Mouse (Mus musculus): ENCODE measurements around the gene Fut9.

The Fut9 gene

DNA sequence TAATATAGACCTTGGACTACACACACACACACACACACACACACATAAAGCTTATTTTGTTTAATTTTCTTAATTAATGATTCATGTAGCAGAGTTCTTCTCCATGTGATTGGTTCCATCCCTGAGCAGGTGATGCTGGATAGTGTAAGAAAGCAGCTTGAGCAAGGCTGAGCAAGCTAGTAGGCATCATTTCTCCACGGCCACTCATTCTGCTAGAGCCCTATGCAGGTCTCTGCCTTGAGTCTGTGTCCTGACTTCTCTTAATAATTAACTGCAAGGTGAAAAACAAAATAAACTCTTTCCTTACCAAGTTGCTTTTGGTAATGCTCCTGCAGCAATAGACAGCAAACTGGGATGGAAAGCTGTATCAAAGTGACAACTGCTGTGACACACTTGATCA, 152.5 kb downstream of the Fut9 start:
- no peak for DNase-seq (ENCODE audit: low spot score in 2 of 2)

DNA sequence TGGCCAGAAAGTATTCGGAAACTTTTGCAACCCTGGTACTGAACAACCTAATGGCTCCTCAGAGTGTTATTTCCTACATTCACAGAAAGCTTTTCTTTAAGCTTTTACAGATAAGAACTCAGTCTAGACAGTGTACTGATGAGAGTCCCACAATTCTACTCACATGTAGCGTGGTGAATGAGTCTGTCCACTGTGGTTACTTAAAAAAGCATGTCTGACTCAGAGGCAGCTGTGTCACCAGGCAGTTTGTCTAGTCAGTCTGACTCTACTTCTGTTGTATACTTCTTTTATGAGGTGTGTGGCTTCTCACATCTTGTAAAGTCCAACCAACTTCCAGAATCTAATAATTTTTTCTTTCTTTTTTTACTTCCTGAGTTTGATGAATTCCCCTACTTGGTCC, 154.5 kb downstream of the Fut9 start:
- DNase-seq (ENCODE audit: low spot score in 2 of 2), result peak; percentile 29 to 38

GRCm38 (mm10) chr4:25641993-25642392, 158.1 kb downstream of the Fut9 start:
- DNase-seq (ENCODE audit: low spot score in 2 of 2), result no peak

GRCm38 (mm10) chr4:25633262-25633661, 166.8 kb downstream of the Fut9 start:
- DNase-seq (ENCODE audit: low spot score in 2 of 2), result no peak

DNA sequence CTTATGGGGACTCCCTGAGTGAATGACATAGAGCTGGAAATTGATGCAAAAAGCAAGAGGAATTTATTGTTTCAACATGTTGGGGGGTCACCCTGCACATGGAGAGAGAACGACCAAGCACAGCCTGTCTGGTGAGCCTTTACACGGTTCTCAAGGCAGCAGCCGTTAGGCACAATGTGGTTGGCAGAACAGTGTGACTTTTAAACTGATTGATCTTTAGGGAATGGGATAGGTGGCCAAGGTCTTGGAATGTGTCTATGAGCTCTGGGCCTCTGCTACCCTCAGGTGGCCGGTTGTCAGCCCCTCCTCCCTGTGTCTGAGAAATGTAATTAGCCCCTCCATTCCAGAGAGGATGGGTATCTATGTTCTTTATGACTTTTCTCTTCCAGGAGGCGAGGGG, 171.9 kb downstream of the Fut9 start:
- DNase-seq (ENCODE audit: low spot score in 2 of 2), result no peak

DNA sequence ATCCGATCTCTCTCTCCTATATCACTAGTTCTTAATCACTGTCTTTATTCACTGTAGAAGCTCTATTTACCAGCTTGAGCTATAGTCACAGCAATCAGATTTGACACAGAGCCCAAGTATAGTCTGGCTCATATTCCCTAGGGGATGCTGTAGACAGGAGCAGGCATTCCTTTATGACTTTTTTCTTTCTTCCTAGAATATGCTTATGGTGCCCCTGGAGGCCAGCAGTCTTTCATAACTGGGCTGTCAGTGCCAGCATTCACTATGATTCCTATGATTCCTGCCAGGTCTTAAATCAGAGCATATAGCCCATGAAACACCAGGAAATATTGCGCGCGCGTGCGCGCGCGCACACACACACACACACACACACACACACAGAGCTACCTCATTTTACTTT, 172.6 kb downstream of the Fut9 start:
- DNase-seq (ENCODE audit: low spot score in 2 of 2), result no peak

- DNase-seq (ENCODE audit: low spot score in 2 of 2), result no peak
Observed at GRCm38 (mm10) chr4:25627039-25627438, 173.0 kb downstream of the Fut9 start.

- DNase-seq (ENCODE audit: low spot score in 2 of 2), result no peak
Observed at GRCm38 (mm10) chr4:25623176-25623575, 176.9 kb downstream of the Fut9 start.

- no peak for DNase-seq (ENCODE audit: low spot score in 2 of 2)
Observed at GRCm38 (mm10) chr4:25617301-25617700, 182.7 kb downstream of the Fut9 start.

DNA sequence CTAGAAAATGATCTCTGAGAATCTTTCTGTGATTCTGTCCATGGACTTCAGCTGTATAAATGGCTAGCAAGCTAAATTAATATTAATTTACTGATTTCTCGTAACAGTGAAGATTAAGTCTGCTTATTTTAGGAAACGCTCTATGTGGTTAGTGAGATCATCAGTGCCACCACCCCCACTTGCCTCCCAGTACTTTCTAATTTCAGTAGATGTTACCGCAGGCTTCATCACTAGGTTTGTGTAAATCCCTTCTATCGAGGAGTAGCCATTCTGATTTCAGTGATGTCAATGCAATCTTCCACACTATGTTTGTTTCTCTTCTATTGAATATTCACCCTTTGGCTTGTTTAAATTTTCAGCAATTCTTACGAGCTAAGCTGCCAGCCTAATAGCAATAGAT, 186.6 kb downstream of the Fut9 start:
- peak in 1 of 2 experiments; percentile 22 for DNase-seq (ENCODE audit: low spot score in 2 of 2)

GRCm38 (mm10) chr4:25610481-25610880, 189.6 kb downstream of the Fut9 start:
- no peak for DNase-seq (ENCODE audit: low spot score in 2 of 2)

DNA sequence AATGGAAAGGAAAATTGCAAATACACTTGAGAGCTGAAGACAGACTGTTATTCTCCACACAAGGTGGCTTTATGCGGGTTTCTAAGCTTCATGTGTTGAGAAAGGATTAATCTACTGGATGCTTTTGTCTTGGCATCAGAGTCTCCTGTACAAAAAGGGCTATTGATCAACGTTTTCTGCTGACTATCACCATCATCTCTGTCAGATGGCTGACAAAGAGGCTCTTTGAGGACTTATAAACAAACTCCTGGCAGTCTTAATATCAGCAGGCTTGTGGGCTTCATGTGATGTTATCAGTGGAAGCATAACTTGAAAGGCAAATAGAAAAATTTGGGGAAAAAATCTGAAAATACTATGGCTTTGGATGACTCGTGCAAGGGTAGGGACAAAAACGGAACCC, 206.8 kb downstream of the Fut9 start:
- DNase-seq (ENCODE audit: low spot score in 2 of 2), result no peak
